Mouse (Mus musculus): ENCODE data around the gene Hacl1. TPM values are rescaled to one million over a fixed set of nuclear protein-coding genes. Genes with fewer than 3 reads are reported as not detected.

Hacl1 gene
- total and polyA plus RNA-seq, 2 experiments from 2014 or later, result 12.2 to 25.5 TPM

DNA sequence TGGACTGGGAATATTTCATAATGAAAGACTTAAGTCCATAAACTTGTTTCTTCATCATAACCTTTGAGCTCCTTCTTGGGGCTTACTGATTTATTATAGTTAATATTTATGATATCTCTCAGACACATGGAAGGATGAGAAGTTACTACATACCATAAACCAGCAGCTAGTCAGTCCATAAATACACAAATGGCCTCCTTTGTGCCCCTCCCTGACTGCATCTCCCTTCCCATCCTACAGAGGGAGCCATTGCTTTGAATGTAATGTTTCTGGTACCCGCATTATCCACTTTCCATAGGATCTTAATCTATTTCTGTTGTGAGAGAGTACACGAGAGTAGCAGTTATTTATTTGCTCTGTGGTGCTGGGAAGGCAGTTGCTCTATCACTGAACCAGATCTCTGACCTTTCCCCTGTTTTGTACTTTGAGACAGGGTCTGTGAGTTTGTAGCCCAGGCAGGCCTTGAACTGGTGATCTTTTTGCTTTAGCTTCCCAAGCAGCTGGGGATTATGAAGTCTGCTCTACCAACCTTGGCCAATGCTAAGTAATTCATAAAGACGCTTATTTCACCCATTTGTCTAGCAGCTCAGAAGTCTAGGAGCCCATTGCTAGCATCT lies 4.0 kb upstream of the Hacl1 start:
- no peak overlapping the region for H3K9ac ChIP-seq (replicated peaks; ENCODE audit: low read depth, low read length)
- no peaks in the 10 kb centered on the region for H3K27me3 ChIP-seq (ENCODE audit: control insufficient read depth, insufficient read depth, low read length)

DNA sequence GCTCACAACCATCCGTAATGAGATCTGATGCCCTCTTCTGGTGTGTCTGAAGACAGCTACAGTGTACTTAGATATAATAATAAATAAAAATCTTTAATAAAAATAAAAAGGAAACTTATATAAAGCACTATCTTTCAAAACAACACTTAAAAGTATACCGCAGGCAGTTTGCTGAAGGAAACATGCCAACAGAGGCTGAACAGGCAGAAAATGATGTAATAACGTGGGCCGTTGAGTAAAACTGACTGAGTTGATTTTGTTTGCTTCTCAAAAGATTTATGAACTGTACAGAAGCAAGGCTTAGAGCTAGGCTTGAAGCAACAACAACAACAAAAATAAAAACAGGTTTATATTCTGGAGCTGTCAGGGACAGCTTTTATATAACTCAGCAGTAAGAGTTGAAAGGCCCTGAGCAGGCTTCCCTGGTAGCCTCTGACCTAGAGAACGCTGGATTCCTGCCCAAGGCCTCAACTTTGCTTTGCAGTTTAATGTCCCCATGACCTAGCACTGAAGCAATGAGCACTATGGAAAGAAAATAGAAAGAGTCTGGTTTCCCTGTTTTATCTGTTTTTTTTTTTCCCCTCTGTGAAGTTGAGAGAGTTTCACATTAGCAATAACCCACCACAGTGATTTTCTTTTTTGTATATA lies 3.2 kb upstream of the Hacl1 start:
- H3K9me3 ChIP-seq (replicated peaks; ENCODE audit: control insufficient read depth, low read length), result no peaks in the 10 kb centered on the region
- H3K27ac ChIP-seq (ENCODE audit: low read depth), result no peak overlapping the region
- H3K27me3 ChIP-seq (ENCODE audit: control insufficient read depth, insufficient read depth, low read length), result no peaks in the 10 kb centered on the region
- no peak overlapping the region for H3K4me3 ChIP-seq (ENCODE audit: low read depth, low read length)
- ATAC-seq (ENCODE audit: insufficient read depth, low read depth) (no peak), DNase-seq (ENCODE audit: low spot score) (no peak)
- H3K9ac ChIP-seq (replicated peaks; ENCODE audit: low read depth, low read length), result no peak overlapping the region
- WGBS, result 80% methylated on average over 5 of the region's 5 CpGs
- peaks cover 14% of the 10 kb centered on the region for H3K4me1 ChIP-seq (ENCODE audit: control insufficient read depth, insufficient read depth)
- H3K36me3 ChIP-seq (replicated peaks; ENCODE audit: control insufficient read depth, insufficient read depth, low read length), result no peaks in the 10 kb centered on the region
- TF ChIP-seq EP300 (IDR thresholded peaks at IDR 0.05; ENCODE audit: low read depth) (no peak), CTCF (IDR thresholded peaks at IDR 0.05; ENCODE audit: low read depth) (no peak)
- H3K4me2 ChIP-seq (ENCODE audit: low read depth, low read length), result no peak overlapping the region

More for the DNA sequence above, 4.0 kb upstream of the Hacl1 start:
- Histone ChIP-seq H3K4me2 (ENCODE audit: low read depth, low read length) (no peak overlapping the region), H3K27ac (ENCODE audit: low read depth) (no peak overlapping the region), H3K4me3 (ENCODE audit: low read depth, low read length) (no peak overlapping the region), H3K36me3 (replicated peaks; ENCODE audit: control insufficient read depth, insufficient read depth, low read length) (no peaks in the 10 kb centered on the region), H3K4me1 (ENCODE audit: control insufficient read depth, insufficient read depth) (peaks cover 12% of the 10 kb centered on the region), H3K9me3 (replicated peaks; ENCODE audit: control insufficient read depth, low read length) (no peaks in the 10 kb centered on the region)
- WGBS, result 69% methylated on average over 3 of the region's 3 CpGs
- TF ChIP-seq EP300 (IDR thresholded peaks at IDR 0.05; ENCODE audit: low read depth), result no peak
- TF ChIP-seq CTCF (IDR thresholded peaks at IDR 0.05; ENCODE audit: low read depth), result peak; percentile 35
- DNase-seq (ENCODE audit: low spot score) (no peak), ATAC-seq (ENCODE audit: insufficient read depth, low read depth) (no peak)

DNA sequence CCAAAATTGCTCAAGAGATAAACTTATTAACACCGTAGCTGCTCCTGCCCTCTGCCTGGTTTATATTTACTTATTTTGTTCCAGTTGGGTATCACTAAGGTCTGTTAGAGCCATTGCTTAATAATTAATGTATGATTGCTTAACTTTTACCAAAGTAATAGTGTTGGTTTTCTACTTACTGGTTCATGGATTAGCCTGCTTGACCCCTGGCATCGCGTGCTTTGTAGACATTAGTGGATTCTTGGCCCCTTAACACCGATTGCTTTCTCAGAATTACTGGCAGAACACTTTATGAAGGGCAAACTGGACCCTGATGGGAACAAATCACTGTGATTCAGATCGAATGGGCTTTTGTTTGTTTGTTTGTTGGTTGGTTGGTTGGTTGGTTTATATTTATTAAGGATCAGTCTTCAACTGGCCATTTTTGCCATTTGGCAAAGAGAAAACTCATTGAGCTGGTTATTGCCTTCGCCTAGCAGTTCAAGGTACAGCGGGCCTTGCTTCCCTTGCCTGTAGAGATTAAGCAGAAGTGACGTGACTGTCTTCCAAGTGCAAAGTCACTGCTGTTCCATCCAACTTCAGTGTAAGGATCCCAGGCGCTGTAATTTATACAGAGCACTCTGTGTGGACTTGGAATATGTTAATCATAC lies 545 bp upstream of the Hacl1 start:
- 58% methylated on average over 9 of the region's 9 CpGs for WGBS
- DNase-seq (ENCODE audit: low spot score) (no peak), ATAC-seq (ENCODE audit: insufficient read depth, low read depth) (no peak)
- Histone ChIP-seq H3K27me3 (ENCODE audit: control insufficient read depth, insufficient read depth, low read length) (no peaks in the 10 kb centered on the region), H3K27ac (ENCODE audit: low read depth) (peak overlapping the region; percentile 81), H3K9me3 (replicated peaks; ENCODE audit: control insufficient read depth, low read length) (no peaks in the 10 kb centered on the region), H3K4me3 (ENCODE audit: low read depth, low read length) (peak overlapping the region; percentile 78), H3K4me1 (ENCODE audit: control insufficient read depth, insufficient read depth) (peaks cover 14% of the 10 kb centered on the region), H3K9ac (replicated peaks; ENCODE audit: low read depth, low read length) (peak overlapping the region; percentile 72), H3K4me2 (ENCODE audit: low read depth, low read length) (peak overlapping the region; percentile 92), H3K36me3 (replicated peaks; ENCODE audit: control insufficient read depth, insufficient read depth, low read length) (no peaks in the 10 kb centered on the region)
- TF ChIP-seq EP300 (IDR thresholded peaks at IDR 0.05; ENCODE audit: low read depth) (no peak), CTCF (IDR thresholded peaks at IDR 0.05; ENCODE audit: low read depth) (no peak)

DNA sequence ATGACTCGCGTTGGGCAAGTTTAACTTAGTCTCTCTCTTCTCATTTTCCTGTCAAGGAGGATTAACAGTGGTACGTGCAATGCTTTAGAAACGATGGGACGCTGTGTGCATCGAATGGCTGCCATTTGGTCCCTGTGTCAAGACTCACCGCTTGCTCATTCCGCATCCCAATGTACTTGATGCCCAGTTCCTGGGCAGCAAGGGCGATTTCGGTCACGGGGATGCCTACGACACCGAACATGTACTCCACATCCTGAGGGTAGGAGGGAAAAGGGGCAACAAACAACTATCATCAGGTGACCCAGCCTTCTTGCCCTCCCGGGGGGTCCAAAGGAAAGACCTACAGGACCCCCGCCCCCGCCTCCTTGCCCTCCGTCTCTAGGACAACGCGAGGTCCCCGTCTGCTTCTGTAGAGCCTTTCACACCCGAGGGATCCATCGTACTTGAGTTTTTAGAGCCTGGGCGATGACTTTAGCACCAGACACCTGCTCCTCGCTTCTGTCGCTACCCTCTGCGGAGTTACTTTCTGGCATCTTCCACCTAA lies 668 bp downstream of the Hacl1 start, which contains the start of gene Gm49387:
TSS of gene Gm49387 (minus strand) at position 533 of the 544 bp plus-strand sequence.
- H3K4me1 ChIP-seq (ENCODE audit: control insufficient read depth, insufficient read depth), result peaks cover 14% of the 10 kb centered on the region
- ATAC-seq (ENCODE audit: insufficient read depth, low read depth) (peak; percentile 22), DNase-seq (ENCODE audit: low spot score) (no peak)
- H3K4me2 ChIP-seq (ENCODE audit: low read depth, low read length), result peak within 1 kb of the TSS; percentile 92
- H3K4me3 ChIP-seq (ENCODE audit: low read depth, low read length), result peak within 1 kb of the TSS; percentile 78
- H3K9ac ChIP-seq (replicated peaks; ENCODE audit: low read depth, low read length), result peak within 1 kb of the TSS; percentile 72
- H3K27me3 ChIP-seq (ENCODE audit: control insufficient read depth, insufficient read depth, low read length), result no peaks in the 10 kb centered on the region
- H3K9me3 ChIP-seq (replicated peaks; ENCODE audit: control insufficient read depth, low read length), result no peaks in the 10 kb centered on the region
- H3K36me3 ChIP-seq (replicated peaks; ENCODE audit: control insufficient read depth, insufficient read depth, low read length), result no peaks in the 10 kb centered on the region
- 4% methylated on average over 26 of the region's 26 CpGs for whole genome bisulfite sequencing
- H3K27ac ChIP-seq (ENCODE audit: low read depth), result peak within 1 kb of the TSS; percentile 81
- no peak for TF ChIP-seq EP300 (IDR thresholded peaks at IDR 0.05; ENCODE audit: low read depth)
- TF ChIP-seq CTCF (IDR thresholded peaks at IDR 0.05; ENCODE audit: low read depth), result no peak

DNA sequence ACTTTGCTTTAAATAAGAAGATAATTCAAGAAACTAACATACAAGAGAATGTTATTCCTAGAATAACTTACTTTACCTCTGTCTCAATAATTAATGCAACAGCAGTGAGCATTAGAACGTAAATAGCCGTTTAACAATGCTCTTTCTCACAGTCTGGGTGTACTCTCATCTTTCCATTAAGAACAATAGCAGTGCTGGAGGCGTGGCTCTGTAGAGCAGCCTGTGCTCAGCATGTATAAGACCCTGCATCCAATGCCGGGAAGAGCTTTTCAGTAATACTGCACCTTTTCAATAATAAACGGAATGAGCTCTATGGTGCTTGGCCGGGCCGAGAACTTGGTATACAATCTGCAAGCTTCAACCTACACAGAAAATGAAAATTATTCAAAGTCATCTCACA lies 10.4 kb downstream of the Hacl1 start:
- no peaks in the 10 kb centered on the region for H3K9me3 ChIP-seq (replicated peaks; ENCODE audit: control insufficient read depth, low read length)
- 73% methylated on average over 7 of the region's 7 CpGs for WGBS
- no peaks in the 10 kb centered on the region for H3K36me3 ChIP-seq (replicated peaks; ENCODE audit: control insufficient read depth, insufficient read depth, low read length)
- DNase-seq (ENCODE audit: low spot score) (no peak), ATAC-seq (ENCODE audit: insufficient read depth, low read depth) (no peak)
- no peak overlapping the region for H3K4me3 ChIP-seq (ENCODE audit: low read depth, low read length)
- no peak overlapping the region for H3K27ac ChIP-seq (ENCODE audit: low read depth)
- H3K4me2 ChIP-seq (ENCODE audit: low read depth, low read length), result no peak overlapping the region
- no peaks in the 10 kb centered on the region for H3K4me1 ChIP-seq (ENCODE audit: control insufficient read depth, insufficient read depth)
- TF ChIP-seq CTCF (IDR thresholded peaks at IDR 0.05; ENCODE audit: low read depth) (no peak), EP300 (IDR thresholded peaks at IDR 0.05; ENCODE audit: low read depth) (no peak)
- H3K27me3 ChIP-seq (ENCODE audit: control insufficient read depth, insufficient read depth, low read length), result no peaks in the 10 kb centered on the region
- no peak overlapping the region for H3K9ac ChIP-seq (replicated peaks; ENCODE audit: low read depth, low read length)
